Mouse (Mus musculus) MEL (cell line): ENCODE results near the gene Ctsa.
A peak's percentile ranks its signal among the peaks of the same experiment; 100 is the strongest.

Experiments
- CTCF ChIP-seq, 3 experiments: IDR thresholded peaks in 2 of 3; conservative IDR thresholded peaks in 1 of 3; 2 replicates each; pipeline ENCODE4 v1.5.1; 2011 to 2012; ENCODE audit warnings: low read length in 3 of 3, low read depth in 2 of 3, mild to moderate bottlenecking in 2 of 3, improper control_type of control experiment in 1 of 3, inconsistent platforms in 1 of 3, mixed read lengths in 1 of 3, moderate library complexity in 1 of 3; ENCODE audit not compliant: control insufficient read depth in 1 of 3, insufficient read depth in 1 of 3, poor library complexity in 1 of 3, severe bottlenecking in 1 of 3
- ELF1 ChIP-seq: IDR thresholded peaks from 2 replicates; pipeline ENCODE4 v1.6.1; 2014; ENCODE audit warnings: low read depth, mild to moderate bottlenecking, inconsistent platforms, low read length, improper control_type of control experiment, moderate library complexity
- EP300 ChIP-seq, 2 experiments: IDR thresholded peaks; 2 replicates each; pipeline ENCODE4 v1.6.1; 2011; ENCODE audit warnings: improper control_type of control experiment in 2 of 2, low read length in 2 of 2, low read depth in 1 of 2, mild to moderate bottlenecking in 1 of 2
- ETS1 ChIP-seq: IDR thresholded peaks from 2 replicates; pipeline ENCODE4 v1.6.1; 2012; ENCODE audit warnings: low read depth, mild to moderate bottlenecking, inconsistent platforms, low read length, improper control_type of control experiment, moderate library complexity
- GABPA ChIP-seq: IDR thresholded peaks from 2 replicates; pipeline ENCODE4 v1.6.1; 2012; ENCODE audit warnings: low read depth, mild to moderate bottlenecking, inconsistent platforms, low read length, improper control_type of control experiment, moderate library complexity
- POLR2A ChIP-seq, 2 experiments: IDR thresholded peaks; 2 replicates each; pipeline ENCODE4 v1.6.1; 2011 to 2012; ENCODE audit warnings: low read length in 2 of 2, mild to moderate bottlenecking in 2 of 2, control low read depth in 1 of 2, improper control_type of control experiment in 1 of 2, low read depth in 1 of 2, moderate library complexity in 1 of 2; ENCODE audit not compliant: control insufficient read depth in 1 of 2, insufficient read depth in 1 of 2, poor library complexity in 1 of 2
- POLR2AphosphoS2 ChIP-seq: IDR thresholded peaks from 2 replicates; pipeline ENCODE4 v1.6.1; 2011; ENCODE audit warnings: low read length, improper control_type of control experiment
- POLR2AphosphoS5 ChIP-seq: IDR thresholded peaks from 2 replicates; pipeline ENCODE4 v1.6.1; 2012; ENCODE audit warnings: low read depth, borderline replicate concordance, mild to moderate bottlenecking, inconsistent platforms, low read length, moderate library complexity, mixed read lengths
- ZMIZ1 ChIP-seq: IDR thresholded peaks from 2 replicates; pipeline ENCODE4 v1.6.1; 2012; ENCODE audit warnings: low read depth, mild to moderate bottlenecking, inconsistent platforms, low read length, improper control_type of control experiment, moderate library complexity
- ZNF384 ChIP-seq: IDR thresholded peaks from 2 replicates; pipeline ENCODE4 v1.6.1; 2012; ENCODE audit warnings: low read depth, mild to moderate bottlenecking, inconsistent platforms, low read length, improper control_type of control experiment

GRCm38 (mm10) chr2:164832748-164833301 is at the start of gene Ctsa:
- no peak; the same call in 1 of the 2 replicates for TF ChIP-seq POLR2AphosphoS2
- no peak for TF ChIP-seq ZNF384
- peak; percentile 37 to 64 (median 61) for TF ChIP-seq CTCF (IDR thresholded peaks at IDR 0.05 in 2 of 3, conservative IDR thresholded peaks at IDR 0.05 in 1 of 3; ENCODE audit: control insufficient read depth in 1 of 3, insufficient read depth in 1 of 3, low read depth in 2 of 3, low read length in 3 of 3, poor library complexity in 1 of 3, severe bottlenecking in 1 of 3)
- TF ChIP-seq POLR2A (IDR thresholded peaks at IDR 0.05; ENCODE audit: control insufficient read depth in 1 of 2, insufficient read depth in 1 of 2, low read depth in 1 of 2, low read length in 2 of 2, poor library complexity in 1 of 2), result peak; percentile 56; a peak in 2 of 4 replicates
- no peak for TF ChIP-seq ELF1
- peak; percentile 36; the same call in 1 of the 2 replicates for TF ChIP-seq ZMIZ1
- TF ChIP-seq ETS1, result no peak
- TF ChIP-seq EP300 (IDR thresholded peaks at IDR 0.05; ENCODE audit: low read depth in 1 of 2, low read length in 2 of 2), result no peak
- TF ChIP-seq GABPA, result no peak
- TF ChIP-seq POLR2AphosphoS5, result no peak
